ENCODE assay signal across 8 mouse cellular contexts in the genomic region with DNA sequence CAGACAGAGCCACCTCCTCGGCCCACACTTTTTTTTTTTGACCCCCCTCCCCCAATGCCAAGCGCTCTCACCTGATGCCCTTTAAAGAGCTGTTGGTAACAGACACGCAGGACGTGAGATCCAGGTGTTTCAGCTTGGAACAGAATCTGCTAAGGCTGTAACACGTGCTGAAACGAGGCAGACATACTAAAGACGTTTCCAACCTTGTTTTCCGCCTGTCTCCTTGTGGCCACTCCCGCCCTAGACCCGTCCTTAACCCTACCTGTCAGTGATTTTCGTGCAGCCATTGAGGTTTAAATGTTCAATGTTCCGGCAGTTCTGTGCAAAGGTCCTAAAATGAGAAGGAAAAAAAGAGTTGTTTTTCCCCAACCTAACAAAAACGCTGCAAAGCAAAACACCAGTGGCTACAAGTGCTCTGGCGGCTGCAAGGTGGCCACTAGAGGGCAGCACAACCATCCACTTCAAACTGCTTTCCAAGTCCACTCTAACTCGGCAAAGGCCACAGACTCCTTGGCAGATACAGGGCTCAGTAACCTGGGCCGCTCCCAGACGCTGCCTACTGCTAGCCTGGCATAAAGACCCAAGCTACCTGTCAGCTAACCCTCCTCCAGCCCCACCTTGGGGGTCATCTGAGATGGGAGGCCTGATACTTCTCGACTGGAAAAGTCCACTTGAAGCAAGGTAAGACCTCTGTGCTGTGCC. TPM values are rescaled to one million over a fixed set of nuclear protein-coding genes. Genes with fewer than 3 reads are reported as not detected.
DNase-seq lines count a peak whose midpoint lies in the region; ATAC-seq and TF ChIP-seq lines count a peak whose summit lies in the region.

No protein-coding gene starts in this region.

- no peak overlapping the region for H3K27ac ChIP-seq in heart, embryonic 13.5 days (replicated peaks)
- H3K27ac ChIP-seq in kidney, postnatal 0 days, result no peak overlapping the region
- H3K27ac ChIP-seq in liver, embryonic 12.5 days, result no peak overlapping the region
- no peak overlapping the region for H3K27ac ChIP-seq in stomach, embryonic 15.5 days

- peak overlapping the region; percentile 72 for H3K9ac ChIP-seq in heart, embryonic 13.5 days
- peak overlapping the region; percentile 28; the same call in 1 of the 2 replicates for H3K9ac ChIP-seq in kidney, postnatal 0 days (ENCODE audit: low read depth, low read length)
- H3K9ac ChIP-seq in liver, embryonic 12.5 days, result peak overlapping the region; percentile 35; the same call in 1 of the 2 replicates
- H3K9ac ChIP-seq in stomach, embryonic 15.5 days, result no peak overlapping the region

- ATAC-seq in erythroid progenitor cell, adult 5-6 weeks (replicated peaks; ENCODE audit: low FRiP score, poor library complexity, severe bottlenecking), result peak; percentile 90
- ATAC-seq in heart, embryonic 13.5 days (ENCODE audit: extremely low read depth, insufficient number of reproducible peaks, low FRiP score, low TSS enrichment), result no peak
- peak; percentile 73 for ATAC-seq in kidney, postnatal 0 days (replicated peaks; ENCODE audit: low FRiP score, low read depth)
- peak; percentile 76 for ATAC-seq in liver, embryonic 12.5 days
- peak; percentile 79 for ATAC-seq in stomach, embryonic 15.5 days (ENCODE audit: insufficient read depth, low FRiP score, low read depth)

- H3K36me3 ChIP-seq in heart, embryonic 13.5 days, result no peaks in the 10 kb centered on the region
- no peaks in the 10 kb centered on the region for H3K36me3 ChIP-seq in kidney, postnatal 0 days (ENCODE audit: insufficient read depth, low read length)
- H3K36me3 ChIP-seq in liver, embryonic 12.5 days, result no peaks in the 10 kb centered on the region
- H3K36me3 ChIP-seq in stomach, embryonic 15.5 days, result no peaks in the 10 kb centered on the region

- peak overlapping the region; percentile 67 for H3K4me2 ChIP-seq in heart, embryonic 13.5 days
- H3K4me2 ChIP-seq in kidney, postnatal 0 days (ENCODE audit: low read length), result peak overlapping the region; percentile 57
- peak overlapping the region; percentile 61 for H3K4me2 ChIP-seq in liver, embryonic 12.5 days
- peak overlapping the region; percentile 47 for H3K4me2 ChIP-seq in stomach, embryonic 15.5 days

- WGBS in heart, embryonic 13.5 days, result 23% methylated on average over 18 of the region's 18 CpGs
- WGBS in kidney, postnatal 0 days, result 20% methylated on average over 18 of the region's 18 CpGs
- 24% methylated on average over 18 of the region's 18 CpGs for WGBS in liver, embryonic 12.5 days (ENCODE audit: insufficient replicate concordance)
- WGBS in stomach, embryonic 15.5 days, result 22% methylated on average over 18 of the region's 18 CpGs

- H3K27me3 ChIP-seq in heart, embryonic 13.5 days (replicated peaks), result peaks cover 6% of the 10 kb centered on the region; the same call in 1 of the 2 replicates
- no peaks in the 10 kb centered on the region for H3K27me3 ChIP-seq in kidney, postnatal 0 days (ENCODE audit: insufficient read depth, low read length)
- H3K27me3 ChIP-seq in liver, embryonic 12.5 days (replicated peaks), result peaks cover 3% of the 10 kb centered on the region; the same call in 1 of the 2 replicates
- H3K27me3 ChIP-seq in stomach, embryonic 15.5 days (replicated peaks), result no peaks in the 10 kb centered on the region

- TF ChIP-seq CTCF in kidney, postnatal 0 days (IDR thresholded peaks at IDR 0.05; ENCODE audit: low read depth), result peak; percentile 96

- peaks cover 2% of the 10 kb centered on the region; the same call in 1 of the 2 replicates for H3K4me1 ChIP-seq in heart, embryonic 13.5 days
- no peaks in the 10 kb centered on the region for H3K4me1 ChIP-seq in kidney, postnatal 0 days (replicated peaks; ENCODE audit: insufficient read depth, low read length)
- H3K4me1 ChIP-seq in liver, embryonic 12.5 days, result peaks cover 10% of the 10 kb centered on the region
- no peaks in the 10 kb centered on the region for H3K4me1 ChIP-seq in stomach, embryonic 15.5 days

- H3K9me3 ChIP-seq in heart, embryonic 13.5 days, result no peaks in the 10 kb centered on the region
- H3K9me3 ChIP-seq in kidney, postnatal 0 days (replicated peaks; ENCODE audit: low read length), result no peaks in the 10 kb centered on the region
- H3K9me3 ChIP-seq in liver, embryonic 12.5 days (replicated peaks), result no peaks in the 10 kb centered on the region
- no peaks in the 10 kb centered on the region for H3K9me3 ChIP-seq in stomach, embryonic 15.5 days

- peak; percentile 70 for DNase-seq in CD4-positive helper T cell, adult 2 months (ENCODE audit: low read depth, low spot score)
- DNase-seq in brain, embryonic 18.5 days (ENCODE audit: low read depth, low spot score), result peak; percentile 58
- peak; percentile 92 for DNase-seq in kidney, postnatal 0 days (ENCODE audit: low spot score)
- DNase-seq in neural tube, embryonic 10.5 days (ENCODE audit: extremely low spot score, low spot score), result peak; percentile 87

- H3K4me3 ChIP-seq in heart, embryonic 13.5 days, result peak overlapping the region; percentile 37
- H3K4me3 ChIP-seq in kidney, postnatal 0 days (replicated peaks; ENCODE audit: low read depth, low read length), result no peak overlapping the region
- peak overlapping the region; percentile 33 for H3K4me3 ChIP-seq in liver, embryonic 12.5 days
- peak overlapping the region; percentile 23; the same call in 1 of the 2 replicates for H3K4me3 ChIP-seq in stomach, embryonic 15.5 days (replicated peaks)

RNA-seq across cellular contexts. Expression of a gene that starts 55.3 kb away (rescaled TPM):
- total RNA-seq in erythroid progenitor cell, adult 5-6 weeks (2015; ENCODE audit: low replicate concordance), result 1.3 and 2.2 TPM in 2 replicates
- total RNA-seq in erythroid progenitor cell, adult 5-6 weeks (2017; ENCODE audit: low replicate concordance), result 3.0 TPM in 1 of 2 replicates, not detected in the other
- polyA plus RNA-seq in heart, embryonic 13.5 days (2015; fragmentation: Nextera tagmentation; extraction: Ambion mirVana), result 1.4 and 2.3 TPM in 2 replicates
- 2.8 and 3.4 TPM in 2 replicates for polyA plus RNA-seq in kidney, postnatal 0 days (2015; fragmentation: Nextera tagmentation; extraction: Ambion mirVana)
- polyA plus RNA-seq in liver, embryonic 12.5 days (2016; fragmentation: Nextera tagmentation; extraction: Ambion mirVana), result 1.1 and 1.3 TPM in 2 replicates
- polyA plus RNA-seq in stomach, embryonic 15.5 days (2015; fragmentation: Nextera tagmentation; extraction: Ambion mirVana), result 2.7 and 2.9 TPM in 2 replicates

RNA-seq across cellular contexts. Expression of a gene that starts 60.0 kb away (rescaled TPM):
- 277 and 313 TPM in 2 replicates for total RNA-seq in erythroid progenitor cell, adult 5-6 weeks (2015; ENCODE audit: low replicate concordance)
- 260 and 268 TPM in 2 replicates for total RNA-seq in erythroid progenitor cell, adult 5-6 weeks (2017; ENCODE audit: low replicate concordance)
- 21.1 and 22.2 TPM in 2 replicates for polyA plus RNA-seq in heart, embryonic 13.5 days (2015; fragmentation: Nextera tagmentation; extraction: Ambion mirVana)
- 23.7 and 26.1 TPM in 2 replicates for polyA plus RNA-seq in kidney, postnatal 0 days (2015; fragmentation: Nextera tagmentation; extraction: Ambion mirVana)
- 59.8 and 64.6 TPM in 2 replicates for polyA plus RNA-seq in liver, embryonic 12.5 days (2016; fragmentation: Nextera tagmentation; extraction: Ambion mirVana)
- polyA plus RNA-seq in stomach, embryonic 15.5 days (2015; fragmentation: Nextera tagmentation; extraction: Ambion mirVana), result 35.6 and 36.7 TPM in 2 replicates
